12 mouse cellular contexts compared by ENCODE assay signal in genomic region chr5:114358833-114359232, GRCm38 (mm10). TPM values are rescaled to one million over a fixed set of nuclear protein-coding genes. Genes with fewer than 3 reads are reported as not detected.
DNase-seq lines count a peak whose midpoint lies in the region; ATAC-seq lines count a peak whose summit lies in the region.
"Had no signal": no experiment of that assay in that cellular context is flagged by ENCODE, and none has a peak within 500 bp of the region (broad histone marks: within the 10 kb centered on the region; RNA-seq: fewer than 3 reads in every experiment).

No protein-coding gene starts in this region.

- peaks cover 26% of the 10 kb centered on the region for H3K4me1 ChIP-seq in intestine, embryonic 15.5 days (replicated peaks)
- peaks cover 18% of the 10 kb centered on the region; the same call in 1 of the 2 replicates for H3K4me1 ChIP-seq in stomach, embryonic 14.5 days (ENCODE audit: control insufficient read depth, insufficient read depth, low read length)

- ATAC-seq in intestine, embryonic 15.5 days, result no peak
- ATAC-seq in stomach, embryonic 14.5 days (ENCODE audit: insufficient number of reproducible peaks, insufficient read depth, low FRiP score, low read depth), result no peak

- H3K4me2 ChIP-seq in intestine, embryonic 15.5 days (replicated peaks), result peak overlapping the region; percentile 14; the same call in 1 of the 2 replicates
- H3K4me2 ChIP-seq in stomach, embryonic 14.5 days (replicated peaks; ENCODE audit: low read depth, low read length), result no peak overlapping the region

- peak; percentile 58 for DNase-seq in left cerebral cortex, adult 11 months (ENCODE audit: low spot score)
- DNase-seq in left cerebral cortex, postnatal 4 days, result no peak
- DNase-seq in left cerebral cortex, postnatal 25 days (ENCODE audit: low spot score in 2 of 2), result peak; percentile 63 to 78
- DNase-seq in heart, adult 9 months (ENCODE audit: low spot score in 2 of 2), result no peak
- DNase-seq in heart, postnatal 10 days, result no peak
- no peak for DNase-seq in urinary bladder, postnatal 25 days (ENCODE audit: low spot score)
- DNase-seq: cerebellum, adult 18-20 months; lung, adult 2 months; thymus, adult 2 months had no signal

- no peaks in the 10 kb centered on the region for H3K9me3 ChIP-seq in intestine, embryonic 15.5 days
- H3K9me3 ChIP-seq in stomach, embryonic 14.5 days (ENCODE audit: control insufficient read depth, low read depth, low read length), result no peaks in the 10 kb centered on the region

- H3K27me3 ChIP-seq in intestine, embryonic 15.5 days (replicated peaks), result no peaks in the 10 kb centered on the region
- H3K27me3 ChIP-seq in stomach, embryonic 14.5 days (ENCODE audit: control insufficient read depth, insufficient read depth, low read length), result no peaks in the 10 kb centered on the region

- no peak overlapping the region for H3K9ac ChIP-seq in intestine, embryonic 15.5 days
- H3K9ac ChIP-seq in stomach, embryonic 14.5 days (replicated peaks; ENCODE audit: low read depth, low read length), result no peak overlapping the region

- H3K36me3 ChIP-seq in intestine, embryonic 15.5 days, result peaks cover 27% of the 10 kb centered on the region
- H3K36me3 ChIP-seq in stomach, embryonic 14.5 days (ENCODE audit: control insufficient read depth, insufficient read depth, low read length), result peaks cover 17% of the 10 kb centered on the region

- peak overlapping the region; percentile 77; the same call in 1 of the 2 replicates for H3K27ac ChIP-seq in intestine, embryonic 15.5 days
- peak overlapping the region; percentile 55; the same call in 1 of the 2 replicates for H3K27ac ChIP-seq in stomach, embryonic 14.5 days (ENCODE audit: low read length)

- H3K4me3 ChIP-seq in intestine, embryonic 15.5 days (replicated peaks), result no peak overlapping the region
- no peak overlapping the region for H3K4me3 ChIP-seq in stomach, embryonic 14.5 days (ENCODE audit: low read depth, low read length)
- H3K4me3 ChIP-seq: erythroblast, embryonic 14.5 days had no signal

- WGBS in intestine, embryonic 15.5 days, result 74% methylated on average over 10 of the region's 10 CpGs
- 81% methylated on average over 10 of the region's 10 CpGs for WGBS in stomach, embryonic 14.5 days

- intact Hi-C loops in left cerebral cortex, postnatal 4 days (cut with DNase I), result no loop called here
- intact Hi-C loops in left cerebral cortex, postnatal 25 days (cut with DNase I), result loop anchor here (5.0 kb wide), 1 partner anchor 213 kb away; no protein-coding TSS in a partner anchor
- intact Hi-C loops in heart, postnatal 10 days (cut with DNase I), result no loop called here

RNA-seq across cellular contexts. Expression of gene Kctd10, which starts 21.5 kb away (rescaled TPM):
- 10 to 100 TPM; 61.6 to 63.0 TPM for total RNA-seq in left cerebral cortex, postnatal 4 days (2021)
- polyA plus RNA-seq in intestine, embryonic 15.5 days (2015; fragmentation: Nextera tagmentation; extraction: Ambion mirVana), result 116 and 119 TPM in 2 replicates
- total RNA-seq in left cerebral cortex, postnatal 25 days (2021), result 10 to 100 TPM; 47.6 to 53.0 TPM
- polyA plus RNA-seq in stomach, embryonic 14.5 days (2014; fragmentation: Nextera tagmentation; extraction: Ambion mirVana), result 111 and 125 TPM in 2 replicates
- 10 to 100 TPM; 80.7 to 80.8 TPM for total RNA-seq in heart, postnatal 10 days (2021)

RNA-seq across cellular contexts. Expression of gene Ube3b, which starts 21.6 kb away (rescaled TPM):
- total RNA-seq in left cerebral cortex, postnatal 4 days (2021), result 10 to 100 TPM; 67.7 to 68.4 TPM
- 35.7 and 39.3 TPM in 2 replicates for polyA plus RNA-seq in intestine, embryonic 15.5 days (2015; fragmentation: Nextera tagmentation; extraction: Ambion mirVana)
- total RNA-seq in left cerebral cortex, postnatal 25 days (2021), result 10 to 100 TPM; 74.7 to 88.0 TPM
- polyA plus RNA-seq in stomach, embryonic 14.5 days (2014; fragmentation: Nextera tagmentation; extraction: Ambion mirVana), result 46.3 and 51.6 TPM in 2 replicates
- 10 to 100 TPM; 68.1 to 70.7 TPM for total RNA-seq in heart, postnatal 10 days (2021)

Comparison
In these comparisons a context has a peak if more than half of its experiments do, and no peak if none do; other contexts are left out.
1. DNase-seq: peak in left cerebral cortex, adult 11 months (single experiment) and left cerebral cortex, postnatal 25 days (2 of 2); none in left cerebral cortex, postnatal 4 days (single experiment), heart, adult 9 months (0 of 2), heart, postnatal 10 days (0 of 2) and urinary bladder, postnatal 25 days (single experiment).